Mouse (Mus musculus): ENCODE results near the gene Mgll.

DNA sequence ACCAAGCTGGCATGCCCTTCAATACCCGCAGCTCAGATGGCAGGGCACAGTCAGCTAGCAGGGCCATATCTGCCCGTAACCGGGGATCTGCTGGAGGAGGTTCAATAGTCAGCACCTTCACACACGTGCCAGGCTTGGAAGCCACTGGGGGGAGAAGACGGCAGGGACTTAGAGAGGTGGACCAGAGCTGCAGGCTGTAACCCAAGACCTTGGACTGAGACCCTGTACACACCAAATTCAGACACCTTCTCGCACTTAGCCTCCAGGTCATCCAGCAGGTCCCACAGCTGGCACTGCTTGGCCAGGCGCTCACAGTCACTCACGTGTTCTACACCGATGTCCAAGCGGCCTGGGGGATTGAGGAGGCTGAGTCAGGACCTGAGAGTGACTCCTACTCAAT lies 114.4 kb downstream of the Mgll start:
- TF ChIP-seq GATA1 (IDR thresholded peaks at IDR 0.05; ENCODE audit: low read length): no peak
- no peak for TF ChIP-seq TAL1 (IDR thresholded peaks at IDR 0.05; ENCODE audit: low read length)

All from erythroblast, embryonic 14.5 days (primary cell).